18 mouse cellular contexts compared by ENCODE assay signal in the genomic region with DNA sequence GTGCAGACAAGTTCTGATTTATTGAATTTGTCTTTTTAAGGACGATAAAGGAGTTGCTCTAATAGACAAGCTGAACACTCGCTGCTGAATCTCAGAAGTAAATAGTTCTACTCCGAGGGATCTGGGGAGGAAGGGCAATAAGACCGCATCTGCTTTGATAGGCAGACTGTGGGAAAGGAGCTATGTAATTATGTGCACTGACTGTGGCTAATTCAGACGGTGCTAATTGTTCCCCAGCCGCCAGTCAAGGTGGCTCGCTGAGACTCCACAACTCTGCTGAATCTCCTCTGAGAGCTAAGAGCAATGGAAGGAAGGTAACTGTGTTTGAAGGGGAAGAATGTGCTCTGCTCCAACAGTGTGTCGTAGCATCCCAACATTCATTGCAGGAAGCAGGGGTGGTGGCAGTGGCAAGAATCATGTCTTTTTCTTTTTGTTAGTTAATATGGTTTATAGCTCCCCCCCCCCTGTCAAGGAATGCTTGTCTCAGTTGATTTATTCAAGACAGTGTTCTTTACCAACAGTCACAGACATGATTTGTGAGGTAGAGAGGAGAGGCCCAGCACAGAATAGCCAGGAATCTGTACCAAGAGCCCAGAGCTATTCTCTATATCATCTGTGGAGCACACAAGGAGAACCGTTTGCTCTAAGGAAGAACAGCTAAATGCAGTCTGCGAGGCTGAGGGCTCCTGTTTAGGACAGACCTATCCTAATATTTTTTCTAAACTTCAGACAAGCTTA.
DNase-seq lines count a peak whose midpoint lies in the region; ATAC-seq and TF ChIP-seq lines count a peak whose summit lies in the region.
"Had no signal": no experiment of that assay in that cellular context is flagged by ENCODE, and none has a peak within 500 bp of the region (broad histone marks: within the 10 kb centered on the region; RNA-seq: fewer than 3 reads in every experiment).

No protein-coding gene starts in this region.

- no peak for TF ChIP-seq CTCF in forebrain, postnatal 0 days (IDR thresholded peaks at IDR 0.05; ENCODE audit: low read depth)

- H3K36me3 ChIP-seq in midbrain, embryonic 12.5 days = no peaks in the 10 kb centered on the region
- no peaks in the 10 kb centered on the region for H3K36me3 ChIP-seq in midbrain, embryonic 16.5 days (ENCODE audit: control insufficient read depth, insufficient read depth, low read length)
- no peaks in the 10 kb centered on the region for H3K36me3 ChIP-seq in forebrain, postnatal 0 days (ENCODE audit: insufficient read depth)
- H3K36me3 ChIP-seq in neural tube, embryonic 15.5 days = no peaks in the 10 kb centered on the region

- peak; percentile 30; the same call in 1 of the 2 replicates for ATAC-seq in midbrain, embryonic 12.5 days (ENCODE audit: low FRiP score, low read depth)
- no peak for ATAC-seq in midbrain, embryonic 16.5 days
- peak; percentile 63; the same call in 1 of the 2 replicates for ATAC-seq in forebrain, postnatal 0 days
- peak; percentile 89 for ATAC-seq in neural tube, embryonic 15.5 days (ENCODE audit: low FRiP score)
- ATAC-seq: liver, postnatal 0 days had no signal

- H3K27ac ChIP-seq in midbrain, embryonic 12.5 days (replicated peaks) = no peak overlapping the region
- no peak overlapping the region for H3K27ac ChIP-seq in midbrain, embryonic 16.5 days (ENCODE audit: low read length)
- no peak overlapping the region for H3K27ac ChIP-seq in forebrain, postnatal 0 days (ENCODE audit: low read depth, low read length)
- no peak overlapping the region for H3K27ac ChIP-seq in neural tube, embryonic 15.5 days (replicated peaks)
- H3K27ac ChIP-seq: layer of hippocampus, adult 2 months had no signal

- peak; percentile 10 for DNase-seq in embryo, embryonic 11 days
- no peak for DNase-seq in embryo, embryonic 9.5 days (ENCODE audit: extremely low spot score)
- DNase-seq in forebrain, postnatal 0 days = peak; percentile 13
- DNase-seq in right cerebral cortex, postnatal 4 days = no peak
- DNase-seq in ovary, postnatal 36 days (ENCODE audit: low spot score) = no peak
- DNase-seq: adrenal gland, postnatal 14 days; gastrocnemius, postnatal 36 days; heart, postnatal 36 days; kidney, adult 11 months; liver, postnatal 0 days; lung, postnatal 36 days; thymus, adult 18-20 months had no signal

- H3K27me3 ChIP-seq in midbrain, embryonic 12.5 days = no peaks in the 10 kb centered on the region
- no peaks in the 10 kb centered on the region for H3K27me3 ChIP-seq in midbrain, embryonic 16.5 days (ENCODE audit: control insufficient read depth, insufficient read depth, low read depth, low read length)
- no peaks in the 10 kb centered on the region for H3K27me3 ChIP-seq in forebrain, postnatal 0 days (ENCODE audit: insufficient read depth, low read length)
- no peaks in the 10 kb centered on the region for H3K27me3 ChIP-seq in neural tube, embryonic 15.5 days (replicated peaks)
- H3K27me3 ChIP-seq: CH12.LX had no signal

- 63% methylated on average over 10 of the region's 10 CpGs for WGBS in midbrain, embryonic 12.5 days
- WGBS in midbrain, embryonic 16.5 days = 56% methylated on average over 10 of the region's 10 CpGs
- WGBS in forebrain, postnatal 0 days = 29% methylated on average over 10 of the region's 10 CpGs
- WGBS in neural tube, embryonic 15.5 days = 13% methylated on average over 10 of the region's 10 CpGs

- H3K9me3 ChIP-seq in midbrain, embryonic 12.5 days = no peaks in the 10 kb centered on the region
- H3K9me3 ChIP-seq in midbrain, embryonic 16.5 days (replicated peaks; ENCODE audit: control insufficient read depth, low read length, poor library complexity, severe bottlenecking) = no peaks in the 10 kb centered on the region
- H3K9me3 ChIP-seq in forebrain, postnatal 0 days (ENCODE audit: low read length) = no peaks in the 10 kb centered on the region
- H3K9me3 ChIP-seq in neural tube, embryonic 15.5 days (replicated peaks) = no peaks in the 10 kb centered on the region

- H3K4me1 ChIP-seq in midbrain, embryonic 12.5 days = no peaks in the 10 kb centered on the region; the same call in 1 of the 2 replicates
- H3K4me1 ChIP-seq in midbrain, embryonic 16.5 days (ENCODE audit: control insufficient read depth, insufficient read depth, low read length) = no peaks in the 10 kb centered on the region
- no peaks in the 10 kb centered on the region for H3K4me1 ChIP-seq in forebrain, postnatal 0 days (ENCODE audit: insufficient read depth)
- H3K4me1 ChIP-seq in neural tube, embryonic 15.5 days = peaks cover 8% of the 10 kb centered on the region; the same call in 1 of the 2 replicates

- H3K4me3 ChIP-seq in midbrain, embryonic 12.5 days = no peak overlapping the region
- H3K4me3 ChIP-seq in midbrain, embryonic 16.5 days (ENCODE audit: low read depth, low read length) = no peak overlapping the region
- H3K4me3 ChIP-seq in forebrain, postnatal 0 days (ENCODE audit: low read depth, low read length) = no peak overlapping the region
- no peak overlapping the region for H3K4me3 ChIP-seq in neural tube, embryonic 15.5 days (replicated peaks)
- H3K4me3 ChIP-seq: layer of hippocampus, adult 2 months had no signal

- H3K9ac ChIP-seq in midbrain, embryonic 12.5 days (replicated peaks) = no peak overlapping the region
- H3K9ac ChIP-seq in midbrain, embryonic 16.5 days (ENCODE audit: low read depth, low read length) = no peak overlapping the region
- no peak overlapping the region for H3K9ac ChIP-seq in forebrain, postnatal 0 days
- no peak overlapping the region for H3K9ac ChIP-seq in neural tube, embryonic 15.5 days (replicated peaks)
- H3K9ac ChIP-seq: liver, postnatal 0 days had no signal

- H3K4me2 ChIP-seq in midbrain, embryonic 12.5 days (replicated peaks) = no peak overlapping the region
- no peak overlapping the region for H3K4me2 ChIP-seq in midbrain, embryonic 16.5 days (ENCODE audit: low read length)
- H3K4me2 ChIP-seq in forebrain, postnatal 0 days (ENCODE audit: low read depth) = no peak overlapping the region
- H3K4me2 ChIP-seq in neural tube, embryonic 15.5 days = peak overlapping the region; percentile 29
- H3K4me2 ChIP-seq: heart, embryonic 11.5 days had no signal

Comparison
In these comparisons a context has a peak if more than half of its experiments do, and no peak if none do; other contexts are left out.
1. DNase-seq: peak in embryo, embryonic 11 days (single experiment) and forebrain, postnatal 0 days (single experiment); none in embryo, embryonic 9.5 days (single experiment), right cerebral cortex, postnatal 4 days (single experiment) and ovary, postnatal 36 days (single experiment).